Mouse (Mus musculus): Measurements from ENCODE around the gene Atp6v0a1. TPM values are rescaled to one million over a fixed set of nuclear protein-coding genes. Genes with fewer than 3 reads are reported as not detected.
A peak's percentile ranks its signal among the peaks of the same experiment; 100 is the strongest.

Gene Atp6v0a1
- polyA plus RNA-seq, 1 experiment: 39.7 TPM

- H3K27me3 ChIP-seq (ENCODE audit: control insufficient read depth, insufficient read depth, low read length): no peaks in the 10 kb centered on the region
- peaks cover 42% of the 10 kb centered on the region for H3K4me1 ChIP-seq (replicated peaks; ENCODE audit: control insufficient read depth, insufficient read depth, low read length)
- no peak for DNase-seq
- TF ChIP-seq POLR2A (IDR thresholded peaks at IDR 0.05; ENCODE audit: control insufficient read depth, extremely low read depth, insufficient read depth, low read length, poor library complexity): no peak
- TF ChIP-seq CTCF (IDR thresholded peaks at IDR 0.05; ENCODE audit: borderline replicate concordance, control insufficient read depth, extremely low read depth, insufficient read depth, low read length, poor library complexity): no peak
- no peaks in the 10 kb centered on the region for H3K36me3 ChIP-seq (ENCODE audit: control insufficient read depth, insufficient read depth, low read length)
- H3K27ac ChIP-seq (ENCODE audit: control insufficient read depth, insufficient read depth, low read length): no peak overlapping the region
- H3K4me3 ChIP-seq (ENCODE audit: control insufficient read depth, insufficient read depth, low read length): no peak overlapping the region
- 94% methylated on average over 10 of the region's 10 CpGs for WGBS
These were observed 50.2 kb downstream of the Atp6v0a1 start for GRCm38 (mm10) chr11:101059473-101059872.

DNA sequence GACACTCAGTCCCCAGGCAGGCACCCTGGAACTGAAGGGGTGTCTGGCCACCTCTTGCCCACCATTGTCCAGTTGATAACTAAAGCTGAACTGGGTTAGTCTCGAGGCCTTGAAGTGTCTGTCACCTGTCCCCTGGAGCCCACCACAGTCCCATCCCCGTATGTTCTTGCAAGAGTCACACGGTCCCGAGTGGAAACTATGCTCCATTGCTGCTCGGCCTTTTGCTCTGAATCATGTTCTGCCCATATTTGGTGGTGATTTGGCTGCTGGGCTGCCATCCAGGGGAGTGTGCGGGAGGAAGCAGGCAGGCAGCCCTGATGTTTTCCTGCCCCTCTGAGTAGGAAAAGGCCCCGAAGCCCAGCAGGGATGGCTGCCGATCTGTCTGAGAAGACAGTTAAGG, 50.9 kb downstream of the Atp6v0a1 start:
- DNase-seq: no peak
- Histone ChIP-seq H3K36me3 (ENCODE audit: control insufficient read depth, insufficient read depth, low read length) (no peaks in the 10 kb centered on the region), H3K27me3 (ENCODE audit: control insufficient read depth, insufficient read depth, low read length) (no peaks in the 10 kb centered on the region), H3K4me3 (ENCODE audit: control insufficient read depth, insufficient read depth, low read length) (no peak overlapping the region), H3K4me1 (replicated peaks; ENCODE audit: control insufficient read depth, insufficient read depth, low read length) (peaks cover 47% of the 10 kb centered on the region), H3K27ac (ENCODE audit: control insufficient read depth, insufficient read depth, low read length) (peak overlapping the region; percentile 44; the same call in 1 of the 2 replicates)
- TF ChIP-seq CTCF (IDR thresholded peaks at IDR 0.05; ENCODE audit: borderline replicate concordance, control insufficient read depth, extremely low read depth, insufficient read depth, low read length, poor library complexity) (no peak), POLR2A (IDR thresholded peaks at IDR 0.05; ENCODE audit: control insufficient read depth, extremely low read depth, insufficient read depth, low read length, poor library complexity) (no peak)
- WGBS: 35% methylated on average over 8 of the region's 8 CpGs

DNA sequence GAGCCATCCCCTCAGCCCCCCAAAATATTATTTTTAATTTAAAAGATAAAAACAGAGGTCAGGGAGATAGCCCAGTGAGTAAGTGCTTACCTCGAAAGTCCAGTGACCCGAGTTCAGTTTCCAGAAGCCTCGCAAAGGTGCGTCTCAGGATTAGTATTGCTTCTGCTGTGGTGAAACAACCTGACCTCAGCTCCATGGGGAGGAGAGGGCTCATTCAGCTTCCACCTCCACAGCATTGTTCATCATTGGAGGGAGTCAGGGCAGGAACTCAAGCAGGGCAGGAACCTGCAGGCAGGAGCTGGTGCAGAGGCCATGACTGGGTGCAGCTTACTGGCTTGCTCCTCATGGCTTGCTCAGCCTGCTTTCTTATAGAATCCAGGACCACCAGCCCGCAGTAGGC, 51.8 kb downstream of the Atp6v0a1 start:
- Histone ChIP-seq H3K27ac (ENCODE audit: control insufficient read depth, insufficient read depth, low read length) (no peak overlapping the region), H3K27me3 (ENCODE audit: control insufficient read depth, insufficient read depth, low read length) (no peaks in the 10 kb centered on the region), H3K4me3 (ENCODE audit: control insufficient read depth, insufficient read depth, low read length) (no peak overlapping the region), H3K4me1 (replicated peaks; ENCODE audit: control insufficient read depth, insufficient read depth, low read length) (peaks cover 48% of the 10 kb centered on the region), H3K36me3 (ENCODE audit: control insufficient read depth, insufficient read depth, low read length) (no peaks in the 10 kb centered on the region)
- WGBS: 97% methylated on average over 5 of the region's 5 CpGs
- no peak for TF ChIP-seq CTCF (IDR thresholded peaks at IDR 0.05; ENCODE audit: borderline replicate concordance, control insufficient read depth, extremely low read depth, insufficient read depth, low read length, poor library complexity)
- TF ChIP-seq POLR2A (IDR thresholded peaks at IDR 0.05; ENCODE audit: control insufficient read depth, extremely low read depth, insufficient read depth, low read length, poor library complexity): no peak
- no peak for DNase-seq

GRCm38 (mm10) chr11:101062165-101062884, 53.1 kb downstream of the Atp6v0a1 start:
- TF ChIP-seq CTCF (IDR thresholded peaks at IDR 0.05; ENCODE audit: borderline replicate concordance, control insufficient read depth, extremely low read depth, insufficient read depth, low read length, poor library complexity) (no peak), POLR2A (IDR thresholded peaks at IDR 0.05; ENCODE audit: control insufficient read depth, extremely low read depth, insufficient read depth, low read length, poor library complexity) (no peak)
- H3K36me3 ChIP-seq (ENCODE audit: control insufficient read depth, insufficient read depth, low read length): no peaks in the 10 kb centered on the region
- no peak overlapping the region for H3K4me3 ChIP-seq (ENCODE audit: control insufficient read depth, insufficient read depth, low read length)
- 67% methylated on average over 12 of the region's 12 CpGs for WGBS
- peaks cover 58% of the 10 kb centered on the region for H3K4me1 ChIP-seq (replicated peaks; ENCODE audit: control insufficient read depth, insufficient read depth, low read length)
- DNase-seq: no peak
- no peak overlapping the region for H3K27ac ChIP-seq (ENCODE audit: control insufficient read depth, insufficient read depth, low read length)
- no peaks in the 10 kb centered on the region for H3K27me3 ChIP-seq (ENCODE audit: control insufficient read depth, insufficient read depth, low read length)

- Histone ChIP-seq H3K4me1 (replicated peaks; ENCODE audit: control insufficient read depth, insufficient read depth, low read length) (peaks cover 58% of the 10 kb centered on the region), H3K36me3 (ENCODE audit: control insufficient read depth, insufficient read depth, low read length) (no peaks in the 10 kb centered on the region), H3K27me3 (ENCODE audit: control insufficient read depth, insufficient read depth, low read length) (no peaks in the 10 kb centered on the region), H3K4me3 (ENCODE audit: control insufficient read depth, insufficient read depth, low read length) (peak overlapping the region; percentile 4), H3K27ac (ENCODE audit: control insufficient read depth, insufficient read depth, low read length) (peak overlapping the region; percentile 90)
- 58% methylated on average over 14 of the region's 14 CpGs for WGBS
- DNase-seq: no peak
- TF ChIP-seq CTCF (IDR thresholded peaks at IDR 0.05; ENCODE audit: borderline replicate concordance, control insufficient read depth, extremely low read depth, insufficient read depth, low read length, poor library complexity) (no peak), POLR2A (IDR thresholded peaks at IDR 0.05; ENCODE audit: control insufficient read depth, extremely low read depth, insufficient read depth, low read length, poor library complexity) (no peak)
These were observed 53.9 kb downstream of the Atp6v0a1 start for GRCm38 (mm10) chr11:101062971-101063675.

DNA sequence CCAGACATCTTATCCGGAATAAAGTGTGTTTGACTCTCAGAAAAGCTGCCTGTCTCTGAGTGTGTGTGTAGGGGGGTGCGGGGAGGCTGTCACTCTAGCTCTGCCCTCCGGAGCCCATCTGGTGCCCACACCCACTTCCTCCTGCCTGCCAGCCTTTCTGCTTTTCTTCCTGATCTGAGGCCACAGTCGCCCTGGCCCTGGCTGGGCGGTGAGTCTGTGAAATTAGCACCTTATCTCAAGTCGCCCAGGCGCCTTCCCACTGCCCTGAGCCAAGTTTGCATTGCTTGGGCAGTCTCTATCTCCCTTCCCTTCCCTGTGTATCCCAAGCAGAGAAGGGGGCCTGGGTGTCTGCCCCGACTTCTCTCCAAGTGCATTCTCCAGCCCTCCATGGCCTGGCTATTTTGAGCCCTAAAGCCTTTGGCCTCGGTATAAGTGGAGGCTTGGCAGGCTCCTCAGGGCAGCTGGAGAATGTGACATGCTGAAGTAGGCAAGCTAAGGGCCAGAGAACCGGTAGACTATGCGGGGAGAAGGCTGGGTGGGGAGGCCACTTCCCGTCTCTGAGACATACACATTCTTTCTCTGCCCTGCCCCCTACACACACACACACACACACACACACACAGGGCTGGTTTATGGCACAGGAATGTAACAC, 54.5 kb downstream of the Atp6v0a1 start:
- H3K36me3 ChIP-seq (ENCODE audit: control insufficient read depth, insufficient read depth, low read length): no peaks in the 10 kb centered on the region
- H3K4me3 ChIP-seq (ENCODE audit: control insufficient read depth, insufficient read depth, low read length): peak overlapping the region; percentile 33
- peak; percentile 85 for DNase-seq
- WGBS: 2% methylated on average over 12 of the region's 12 CpGs
- TF ChIP-seq CTCF (IDR thresholded peaks at IDR 0.05; ENCODE audit: borderline replicate concordance, control insufficient read depth, extremely low read depth, insufficient read depth, low read length, poor library complexity) (no peak), POLR2A (IDR thresholded peaks at IDR 0.05; ENCODE audit: control insufficient read depth, extremely low read depth, insufficient read depth, low read length, poor library complexity) (peak; percentile 57; the same call in 1 of the 2 replicates)
- H3K27me3 ChIP-seq (ENCODE audit: control insufficient read depth, insufficient read depth, low read length): no peaks in the 10 kb centered on the region
- peak overlapping the region; percentile 90 for H3K27ac ChIP-seq (ENCODE audit: control insufficient read depth, insufficient read depth, low read length)
- peaks cover 58% of the 10 kb centered on the region for H3K4me1 ChIP-seq (replicated peaks; ENCODE audit: control insufficient read depth, insufficient read depth, low read length)
